In genomic region chr11:98035977-98036377, GRCm38 (mm10) we compare ENCODE assay signal across 8 mouse cellular contexts. TPM values are rescaled to one million over a fixed set of nuclear protein-coding genes. Genes with fewer than 3 reads are reported as not detected.
A peak's percentile ranks its signal among the peaks of the same experiment; 100 is the strongest.
DNase-seq lines count a peak whose midpoint lies in the region; ATAC-seq lines count a peak whose summit lies in the region.

No protein-coding gene starts in this region.

- no peaks in the 10 kb centered on the region for H3K9me3 ChIP-seq in embryonic facial prominence, embryonic 10.5 days
- no peaks in the 10 kb centered on the region for H3K9me3 ChIP-seq in liver, embryonic 16.5 days (replicated peaks; ENCODE audit: control insufficient read depth, low read length)

- ATAC-seq in liver, embryonic 16.5 days (ENCODE audit: low read depth) = no peak

- H3K27ac ChIP-seq in embryonic facial prominence, embryonic 10.5 days (replicated peaks) = peak overlapping the region; percentile 48
- no peak overlapping the region for H3K27ac ChIP-seq in liver, embryonic 16.5 days (ENCODE audit: low read length)

- peaks cover 34% of the 10 kb centered on the region for H3K4me1 ChIP-seq in embryonic facial prominence, embryonic 10.5 days
- peaks cover 4% of the 10 kb centered on the region; the same call in 1 of the 2 replicates for H3K4me1 ChIP-seq in liver, embryonic 16.5 days (ENCODE audit: control insufficient read depth, low read depth, low read length)

- H3K4me2 ChIP-seq in liver, embryonic 16.5 days (ENCODE audit: low read depth, low read length) = peak overlapping the region; percentile 30; the same call in 1 of the 2 replicates

- H3K27me3 ChIP-seq in embryonic facial prominence, embryonic 10.5 days (replicated peaks; ENCODE audit: low read depth, poor library complexity, severe bottlenecking) = peaks cover 49% of the 10 kb centered on the region
- H3K27me3 ChIP-seq in liver, embryonic 16.5 days (ENCODE audit: control insufficient read depth, insufficient read depth, low read depth, low read length) = peaks cover 25% of the 10 kb centered on the region

- peak; percentile 95 for DNase-seq in heart, adult 11 months
- DNase-seq in heart, postnatal 25 days (ENCODE audit: low spot score) = no peak
- DNase-seq in adrenal gland, adult 18-20 months (ENCODE audit: low spot score in 2 of 2) = peak; percentile 43 to 44
- DNase-seq in embryonic facial prominence, embryonic 10.5 days (ENCODE audit: low spot score) = peak; percentile 76
- DNase-seq in heart, postnatal 4 days = peak; percentile 80
- peak; percentile 91 for DNase-seq in retina, postnatal 1 day
- DNase-seq in adipocyte (ENCODE audit: low spot score) = no peak

- peak overlapping the region; percentile 56 for H3K4me3 ChIP-seq in embryonic facial prominence, embryonic 10.5 days
- peak overlapping the region; percentile 12; the same call in 1 of the 2 replicates for H3K4me3 ChIP-seq in liver, embryonic 16.5 days (ENCODE audit: low read depth, low read length)

- intact Hi-C loops in heart, postnatal 25 days (cut with DNase I) = no loop called here

- peaks cover 15% of the 10 kb centered on the region for H3K36me3 ChIP-seq in embryonic facial prominence, embryonic 10.5 days (replicated peaks)
- H3K36me3 ChIP-seq in liver, embryonic 16.5 days (ENCODE audit: control insufficient read depth, insufficient read depth) = peaks cover 3% of the 10 kb centered on the region; the same call in 1 of the 2 replicates

- no peak overlapping the region for H3K9ac ChIP-seq in liver, embryonic 16.5 days (ENCODE audit: low read depth, low read length)

- under 1% methylated on average over 27 of the region's 27 CpGs for WGBS in embryonic facial prominence, embryonic 10.5 days
- 0% methylated on average over 26 of the region's 27 CpGs for WGBS in liver, embryonic 16.5 days (ENCODE audit: insufficient replicate concordance)

RNA-seq across cellular contexts. Expression of gene Rpl19, which starts 9.5 kb away (rescaled TPM):
- 100 to 1,000 TPM; 539 to 575 TPM for total RNA-seq in heart, postnatal 25 days (2021)
- total RNA-seq in adrenal gland, adult 18-20 months (2021) = 1,000 to 10,000 TPM; 1,100 to 1,184 TPM
- 1,206 and 1,219 TPM in 2 replicates for polyA plus RNA-seq in embryonic facial prominence, embryonic 10.5 days (2016; fragmentation: Nextera tagmentation; extraction: Ambion mirVana)
- 100 to 1,000 TPM; 795 to 849 TPM for total RNA-seq in heart, postnatal 4 days (2021)
- 478 and 526 TPM in 2 replicates for polyA plus RNA-seq in liver, embryonic 16.5 days (2015; fragmentation: Nextera tagmentation; extraction: Ambion mirVana)

RNA-seq across cellular contexts. Expression of gene Cacnb1, which starts 13.1 kb away (rescaled TPM):
- 1 to 10 TPM; 6.0 to 6.8 TPM for total RNA-seq in heart, postnatal 25 days (2021)
- total RNA-seq in adrenal gland, adult 18-20 months (2021) = 10 to 100 TPM in 1 of 2 experiments, 1 to 10 TPM in 1; 8.6 to 10.1 TPM
- 5.3 and 5.7 TPM in 2 replicates for polyA plus RNA-seq in embryonic facial prominence, embryonic 10.5 days (2016; fragmentation: Nextera tagmentation; extraction: Ambion mirVana)
- 1 to 10 TPM; 7.4 to 7.5 TPM for total RNA-seq in heart, postnatal 4 days (2021)
- polyA plus RNA-seq in liver, embryonic 16.5 days (2015; fragmentation: Nextera tagmentation; extraction: Ambion mirVana) = 0.81 and 1.2 TPM in 2 replicates

RNA-seq across cellular contexts. Expression of gene Stac2, which starts 17.3 kb away (rescaled TPM):
- under 1 TPM; 0.13 to 0.25 TPM for total RNA-seq in heart, postnatal 25 days (2021)
- total RNA-seq in adrenal gland, adult 18-20 months (2021) = 10 to 100 TPM in 1 of 2 experiments, 1 to 10 TPM in 1; 5.0 to 12.3 TPM
- polyA plus RNA-seq in embryonic facial prominence, embryonic 10.5 days (2016; fragmentation: Nextera tagmentation; extraction: Ambion mirVana) = 0.25 and 0.47 TPM in 2 replicates
- under 1 TPM; 0.64 to 0.81 TPM for total RNA-seq in heart, postnatal 4 days (2021)
- 0.05 TPM in 1 of 2 replicates, not detected in the other for polyA plus RNA-seq in liver, embryonic 16.5 days (2015; fragmentation: Nextera tagmentation; extraction: Ambion mirVana)

RNA-seq across cellular contexts. Expression of gene Arl5c, which starts 40.0 kb away (rescaled TPM):
- total RNA-seq in heart, postnatal 25 days (2021) = under 1 TPM; 0.57 to 0.92 TPM
- total RNA-seq in adrenal gland, adult 18-20 months (2021) = under 1 TPM; 0.45 to 0.63 TPM
- polyA plus RNA-seq in embryonic facial prominence, embryonic 10.5 days (2016; fragmentation: Nextera tagmentation; extraction: Ambion mirVana) = 15.6 and 19.2 TPM in 2 replicates
- 1 to 10 TPM; 1.6 TPM for total RNA-seq in heart, postnatal 4 days (2021)
- polyA plus RNA-seq in liver, embryonic 16.5 days (2015; fragmentation: Nextera tagmentation; extraction: Ambion mirVana) = 7.4 and 8.3 TPM in 2 replicates

RNA-seq across cellular contexts. Expression of gene Plxdc1, which starts 49.7 kb away (rescaled TPM):
- 1 to 10 TPM; 5.4 to 6.0 TPM for total RNA-seq in heart, postnatal 25 days (2021)
- 10 to 100 TPM in 1 of 2 experiments, 1 to 10 TPM in 1; 6.9 to 16.2 TPM for total RNA-seq in adrenal gland, adult 18-20 months (2021)
- polyA plus RNA-seq in embryonic facial prominence, embryonic 10.5 days (2016; fragmentation: Nextera tagmentation; extraction: Ambion mirVana) = 0.07 and 0.13 TPM in 2 replicates
- 1 to 10 TPM; 3.4 to 4.2 TPM for total RNA-seq in heart, postnatal 4 days (2021)
- polyA plus RNA-seq in liver, embryonic 16.5 days (2015; fragmentation: Nextera tagmentation; extraction: Ambion mirVana) = 0.65 and 1.2 TPM in 2 replicates

Comparison
In these comparisons a context has a peak if more than half of its experiments do, and no peak if none do; other contexts are left out.
1. DNase-seq: peak in heart, adult 11 months (single experiment), adrenal gland, adult 18-20 months (2 of 2), embryonic facial prominence, embryonic 10.5 days (single experiment), heart, postnatal 4 days (single experiment) and retina, postnatal 1 day (single experiment); none in heart, postnatal 25 days (single experiment) and adipocyte (single experiment).